Comparison of ENCODE assay signal across 8 mouse cellular contexts in the genomic region with DNA sequence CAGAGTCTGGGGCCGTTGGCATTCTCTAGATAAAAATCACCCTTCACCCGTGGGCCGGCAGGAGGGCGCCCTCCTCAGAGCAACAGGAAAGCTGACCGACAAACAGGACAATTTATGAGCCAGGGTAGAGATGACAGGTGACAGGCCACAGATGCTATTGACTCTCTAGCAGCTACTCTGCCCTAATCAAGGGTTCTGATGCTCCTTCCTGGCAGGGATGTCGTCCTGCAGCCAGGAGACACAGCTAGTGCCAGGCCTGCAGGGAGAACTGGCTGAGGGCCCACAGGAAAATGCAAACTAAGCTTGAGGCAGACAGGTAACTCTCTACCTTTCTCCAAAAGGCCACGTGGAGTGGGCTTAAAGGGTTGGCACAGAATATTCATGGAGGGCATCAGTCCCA. TPM values are rescaled to one million over a fixed set of nuclear protein-coding genes. Genes with fewer than 3 reads are reported as not detected.
A peak's percentile ranks its signal among the peaks of the same experiment; 100 is the strongest.
DNase-seq lines count a peak whose midpoint lies in the region; ATAC-seq and TF ChIP-seq lines count a peak whose summit lies in the region.

No protein-coding gene starts in this region.

- peaks cover 2% of the 10 kb centered on the region for H3K36me3 ChIP-seq in lung, embryonic 15.5 days
- peaks cover 12% of the 10 kb centered on the region for H3K36me3 ChIP-seq in hindbrain, embryonic 14.5 days (replicated peaks; ENCODE audit: control insufficient read depth, insufficient read depth)
- peaks cover 6% of the 10 kb centered on the region; the same call in 1 of the 2 replicates for H3K36me3 ChIP-seq in midbrain, postnatal 0 days (ENCODE audit: insufficient read depth, low read length)

- ATAC-seq in lung, embryonic 15.5 days (ENCODE audit: borderline replicate concordance, extremely low read depth, low FRiP score, low TSS enrichment) = no peak
- ATAC-seq in hindbrain, embryonic 14.5 days (ENCODE audit: low FRiP score) = peak; percentile 2; the same call in 1 of the 2 replicates
- ATAC-seq in midbrain, postnatal 0 days (ENCODE audit: low FRiP score) = no peak

- H3K27ac ChIP-seq in lung, embryonic 15.5 days = no peak overlapping the region
- peak overlapping the region; percentile 79 for H3K27ac ChIP-seq in hindbrain, embryonic 14.5 days
- peak overlapping the region; percentile 86 for H3K27ac ChIP-seq in midbrain, postnatal 0 days (ENCODE audit: low read depth, low read length)

- 0 out of 2 replicates have a peak, but pooled peaks have one; percentile 21 for TF ChIP-seq CTCF in midbrain, postnatal 0 days (IDR thresholded peaks at IDR 0.05)

- H3K9ac ChIP-seq in lung, embryonic 15.5 days = peak overlapping the region; percentile 57
- peak overlapping the region; percentile 78 for H3K9ac ChIP-seq in hindbrain, embryonic 14.5 days
- H3K9ac ChIP-seq in midbrain, postnatal 0 days (replicated peaks; ENCODE audit: low read length, poor library complexity, severe bottlenecking) = peak overlapping the region; percentile 87

- no peaks in the 10 kb centered on the region for H3K9me3 ChIP-seq in lung, embryonic 15.5 days
- no peaks in the 10 kb centered on the region for H3K9me3 ChIP-seq in hindbrain, embryonic 14.5 days (ENCODE audit: control insufficient read depth, low read length)
- no peaks in the 10 kb centered on the region for H3K9me3 ChIP-seq in midbrain, postnatal 0 days (ENCODE audit: low read length)

- H3K4me1 ChIP-seq in lung, embryonic 15.5 days = peaks cover 27% of the 10 kb centered on the region
- H3K4me1 ChIP-seq in hindbrain, embryonic 14.5 days (replicated peaks; ENCODE audit: control insufficient read depth, insufficient read depth, low read length) = peaks cover 42% of the 10 kb centered on the region
- peaks cover 10% of the 10 kb centered on the region; the same call in 1 of the 2 replicates for H3K4me1 ChIP-seq in midbrain, postnatal 0 days (ENCODE audit: insufficient read depth, low read length)

- WGBS in lung, embryonic 15.5 days = 10% methylated on average over 7 of the region's 7 CpGs
- 30% methylated on average over 7 of the region's 7 CpGs for WGBS in hindbrain, embryonic 14.5 days
- 31% methylated on average over 7 of the region's 7 CpGs for WGBS in midbrain, postnatal 0 days

- H3K4me3 ChIP-seq in lung, embryonic 15.5 days = peak overlapping the region; percentile 58
- H3K4me3 ChIP-seq in hindbrain, embryonic 14.5 days (replicated peaks; ENCODE audit: low read length) = peak overlapping the region; percentile 68
- H3K4me3 ChIP-seq in midbrain, postnatal 0 days (ENCODE audit: low read depth, low read length) = peak overlapping the region; percentile 70

- no peak for DNase-seq in lung, postnatal 14 days
- DNase-seq in cerebellum, adult 9-10 months = peak; percentile 77
- DNase-seq in hindbrain, embryonic 14.5 days (ENCODE audit: low spot score) = no peak
- DNase-seq in midbrain, postnatal 0 days (ENCODE audit: low spot score) = no peak
- DNase-seq in urinary bladder, postnatal 14 days (ENCODE audit: low spot score) = no peak
- no peak for DNase-seq in adrenal gland, postnatal 25 days
- no peak for DNase-seq in thymus, postnatal 10 days (ENCODE audit: low spot score in 2 of 2)

- H3K4me2 ChIP-seq in lung, embryonic 15.5 days = peak overlapping the region; percentile 79
- H3K4me2 ChIP-seq in hindbrain, embryonic 14.5 days (replicated peaks) = peak overlapping the region; percentile 79
- peak overlapping the region; percentile 83 for H3K4me2 ChIP-seq in midbrain, postnatal 0 days (ENCODE audit: low read depth, low read length, poor library complexity, severe bottlenecking)

- peaks cover 22% of the 10 kb centered on the region; the same call in 1 of the 2 replicates for H3K27me3 ChIP-seq in lung, embryonic 15.5 days
- H3K27me3 ChIP-seq in hindbrain, embryonic 14.5 days (ENCODE audit: control insufficient read depth, insufficient read depth, low read length) = peaks cover 14% of the 10 kb centered on the region; the same call in 1 of the 2 replicates
- peaks cover 4% of the 10 kb centered on the region; the same call in 1 of the 2 replicates for H3K27me3 ChIP-seq in midbrain, postnatal 0 days (ENCODE audit: insufficient read depth, low read length)

RNA-seq across cellular contexts. Expression of gene Impdh1, which starts 5.0 kb away (rescaled TPM):
- 48.0 and 51.8 TPM in 2 replicates for polyA plus RNA-seq in lung, embryonic 15.5 days (2015; fragmentation: Nextera tagmentation; extraction: Ambion mirVana)
- 60.8 and 65.0 TPM in 2 replicates for polyA plus RNA-seq in hindbrain, embryonic 14.5 days (2014; fragmentation: Nextera tagmentation; extraction: Ambion mirVana)
- total RNA-seq in midbrain, postnatal 0 days (2014; rRNA removed) = 35.6 and 37.5 TPM in 2 replicates
- polyA plus RNA-seq in midbrain, postnatal 0 days (2015; fragmentation: Nextera tagmentation; extraction: Ambion mirVana) = 60.6 and 62.1 TPM in 2 replicates
- total RNA-seq in adrenal gland, postnatal 25 days (2021) = 76.4 and 81.1 TPM in 2 replicates

RNA-seq across cellular contexts. Expression of gene Prrt4, which starts 31.8 kb away (rescaled TPM):
- 0.78 and 0.87 TPM in 2 replicates for polyA plus RNA-seq in lung, embryonic 15.5 days (2015; fragmentation: Nextera tagmentation; extraction: Ambion mirVana)
- polyA plus RNA-seq in hindbrain, embryonic 14.5 days (2014; fragmentation: Nextera tagmentation; extraction: Ambion mirVana) = 10.0 and 11.0 TPM in 2 replicates
- 31.9 and 40.2 TPM in 2 replicates for total RNA-seq in midbrain, postnatal 0 days (2014; rRNA removed)
- 15.4 and 16.6 TPM in 2 replicates for polyA plus RNA-seq in midbrain, postnatal 0 days (2015; fragmentation: Nextera tagmentation; extraction: Ambion mirVana)
- 2.9 and 6.2 TPM in 2 replicates for total RNA-seq in adrenal gland, postnatal 25 days (2021)

RNA-seq across cellular contexts. Expression of gene Rbm28, which starts 46.3 kb away (rescaled TPM):
- polyA plus RNA-seq in lung, embryonic 15.5 days (2015; fragmentation: Nextera tagmentation; extraction: Ambion mirVana) = 32.8 and 35.0 TPM in 2 replicates
- polyA plus RNA-seq in hindbrain, embryonic 14.5 days (2014; fragmentation: Nextera tagmentation; extraction: Ambion mirVana) = 42.7 and 43.0 TPM in 2 replicates
- total RNA-seq in midbrain, postnatal 0 days (2014; rRNA removed) = 17.8 and 25.2 TPM in 2 replicates
- polyA plus RNA-seq in midbrain, postnatal 0 days (2015; fragmentation: Nextera tagmentation; extraction: Ambion mirVana) = 18.8 and 20.9 TPM in 2 replicates
- total RNA-seq in adrenal gland, postnatal 25 days (2021) = 33.1 and 34.2 TPM in 2 replicates
